Mouse (Mus musculus) G1E-ER4 (cell line): ENCODE measurements around the gene Dlx4. TPM values are rescaled to one million over a fixed set of nuclear protein-coding genes. Genes with fewer than 3 reads are reported as not detected.

ENCODE experiments used
- GATA1 ChIP-seq: IDR thresholded peaks from one replicate; pipeline ENCODE4 v1.8.0; 2012; ENCODE audit warnings: low read length, inconsistent platforms
- polyA plus RNA-seq: library from polyadenylated mRNA; stranded (reverse); fragments of >175 nt; gene quantifications from 2 replicates; pipeline ENCODE4 v1.2.3, GENCODE M21; 2012

Dlx4 gene
- polyA plus RNA-seq, 1 experiment, result not detected

DNA sequence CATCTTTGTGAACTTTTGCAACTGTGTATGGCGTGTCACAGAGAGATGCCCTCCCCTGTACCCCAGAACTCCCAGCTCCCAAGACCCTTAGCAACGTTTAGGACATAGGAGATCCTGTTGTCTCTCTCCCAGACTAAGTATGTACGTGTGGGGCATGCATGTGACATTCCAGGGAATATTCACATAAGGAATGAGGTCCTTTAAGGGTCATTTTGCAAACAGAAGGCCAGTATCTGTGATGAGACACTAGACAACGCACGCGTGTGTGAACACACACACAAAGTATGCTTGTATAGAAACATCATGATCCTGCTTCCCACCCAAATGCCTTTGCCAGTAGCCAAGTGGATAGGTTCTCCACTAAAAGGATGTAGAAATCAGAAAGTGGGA, 24.0 kb downstream of the Dlx4 start:
- TF ChIP-seq GATA1, result no peak

DNA sequence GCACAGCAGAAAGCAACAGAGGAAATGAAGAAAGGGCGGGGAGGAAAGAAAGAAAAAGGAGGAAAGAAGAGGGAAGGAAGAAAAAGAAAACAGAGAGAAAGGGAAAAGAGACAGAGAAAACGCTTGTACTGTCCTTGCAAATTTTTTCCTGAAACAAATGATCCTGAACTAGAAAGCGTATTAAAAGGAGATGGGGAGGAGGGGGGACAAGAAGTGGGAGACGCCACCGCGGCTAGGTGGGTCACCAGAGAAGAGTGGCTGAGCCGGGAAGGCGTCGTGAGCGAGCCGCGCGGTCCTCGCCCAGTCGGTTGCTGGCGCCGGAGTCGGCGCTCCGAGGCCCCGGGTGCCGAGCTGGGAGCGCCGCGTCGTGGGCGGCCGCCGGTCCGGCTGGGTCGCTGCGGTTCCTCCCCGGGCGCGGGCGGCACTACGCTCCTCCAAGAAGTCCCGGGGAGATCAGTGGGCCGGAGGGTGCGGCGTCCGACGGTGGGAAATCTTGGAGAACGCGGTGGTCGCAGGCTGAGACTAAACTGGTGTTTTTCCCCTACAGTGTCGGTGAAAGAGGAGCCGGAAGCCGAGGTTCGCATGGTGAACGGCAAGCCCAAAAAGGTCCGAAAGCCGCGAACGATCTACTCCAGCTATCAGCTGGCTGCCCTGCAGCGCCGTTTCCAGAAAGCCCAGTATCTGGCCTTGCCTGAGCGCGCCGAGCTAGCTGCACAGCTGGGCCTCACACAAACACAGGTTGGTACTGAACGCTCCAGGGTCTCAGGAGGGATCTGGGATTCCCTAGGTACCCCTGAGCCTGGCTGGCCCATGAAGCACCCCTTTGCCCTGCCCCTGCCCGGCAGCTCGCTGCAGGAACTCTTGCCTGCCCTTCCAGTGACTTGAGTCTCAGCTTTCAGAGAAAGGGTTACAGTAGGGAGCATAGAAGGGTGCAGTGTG, 24.6 kb downstream of the Dlx4 start:
- no peak for TF ChIP-seq GATA1

DNA sequence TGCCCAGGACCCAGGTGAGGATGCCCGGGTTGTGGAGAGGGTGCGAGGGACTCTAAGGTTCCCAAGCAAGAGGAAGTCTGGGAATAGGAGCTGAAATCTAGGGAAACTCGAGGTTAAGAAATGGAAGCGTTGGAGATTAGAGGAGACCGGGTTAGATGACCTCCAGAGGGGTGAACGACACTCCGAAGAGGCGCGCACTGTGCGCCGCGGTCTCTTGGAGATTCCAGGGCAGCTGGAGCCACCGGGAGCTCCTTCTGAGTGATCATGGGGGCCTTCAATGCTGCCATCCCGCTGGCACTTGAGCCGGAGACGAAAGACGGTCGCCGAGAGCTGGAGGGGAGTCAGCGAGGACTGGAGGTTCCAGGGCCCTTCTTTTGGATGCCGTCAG, 25.4 kb downstream of the Dlx4 start:
- no peak for TF ChIP-seq GATA1

DNA sequence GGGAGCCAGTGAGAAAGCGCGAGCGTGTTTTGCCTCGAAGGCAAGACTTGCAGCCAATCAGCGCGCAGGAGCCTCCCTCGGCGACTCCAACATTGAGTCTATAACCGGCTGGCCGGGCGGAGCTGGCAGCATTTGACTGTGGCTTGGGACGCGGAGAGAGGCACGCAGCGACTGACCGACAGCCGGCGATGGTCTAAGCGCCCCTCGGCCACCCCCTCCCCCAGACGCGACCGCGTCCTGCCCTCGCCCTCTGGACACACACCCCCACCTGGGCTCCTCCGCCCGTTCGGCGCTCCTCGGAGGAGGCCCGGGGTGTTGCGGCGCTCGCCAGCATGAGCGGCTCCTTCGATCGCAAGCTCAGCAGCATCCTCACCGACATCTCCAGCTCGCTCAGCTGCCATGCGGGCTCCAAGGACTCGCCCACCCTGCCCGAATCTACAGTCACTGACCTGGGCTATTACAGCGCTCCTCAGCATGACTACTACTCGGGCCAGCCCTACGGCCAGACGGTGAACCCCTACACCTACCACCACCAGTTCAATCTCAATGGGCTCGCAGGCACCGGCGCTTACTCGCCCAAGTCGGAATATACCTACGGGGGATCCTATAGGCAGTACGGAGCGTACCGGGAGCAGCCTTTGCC, 26.0 kb downstream of the Dlx4 start, which contains the start of gene Dlx3:
TSS of gene Dlx3 (plus strand) at position 130 of the 643 bp plus-strand sequence.
- no peak for TF ChIP-seq GATA1

DNA sequence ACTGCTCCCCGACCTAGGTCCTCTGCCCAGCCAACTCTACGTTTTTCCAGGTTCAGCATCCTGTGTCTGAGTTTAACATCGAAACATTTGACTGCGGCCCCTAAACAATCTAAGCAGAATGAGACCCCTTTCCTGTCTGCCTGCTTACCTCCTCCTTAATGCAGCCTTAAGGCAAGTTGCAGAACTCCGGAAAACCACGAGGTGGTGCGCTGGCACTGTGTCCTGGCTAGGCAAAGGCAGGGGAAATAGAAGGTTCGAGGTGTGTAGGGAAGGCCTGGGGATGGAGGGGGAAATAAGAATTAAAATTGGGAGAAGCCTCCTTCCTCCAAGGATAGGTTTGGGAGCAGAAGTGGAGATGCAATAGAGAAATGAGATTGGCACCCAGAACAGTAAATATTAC, 27.6 kb downstream of the Dlx4 start:
- TF ChIP-seq GATA1, result no peak

DNA sequence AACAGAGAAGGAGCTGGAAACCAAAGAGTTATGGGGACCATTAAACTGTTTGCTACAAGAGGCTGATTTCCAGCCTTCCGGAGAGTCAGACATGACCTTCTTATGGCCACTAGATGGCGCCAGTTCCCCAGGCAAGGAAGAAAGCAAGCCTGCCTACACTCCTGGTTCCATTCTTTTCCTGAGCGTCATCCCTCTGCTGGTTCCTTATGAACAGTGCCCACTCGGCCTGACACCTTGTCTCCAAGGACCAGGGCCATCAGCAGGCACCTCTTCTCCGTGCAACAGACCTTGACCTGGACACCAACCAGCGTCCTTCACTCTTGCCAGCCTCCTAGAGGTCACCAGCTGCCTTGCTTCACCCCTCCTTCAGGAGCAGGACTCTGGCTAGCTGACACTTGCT, 29.0 kb downstream of the Dlx4 start:
- TF ChIP-seq GATA1, result no peak

DNA sequence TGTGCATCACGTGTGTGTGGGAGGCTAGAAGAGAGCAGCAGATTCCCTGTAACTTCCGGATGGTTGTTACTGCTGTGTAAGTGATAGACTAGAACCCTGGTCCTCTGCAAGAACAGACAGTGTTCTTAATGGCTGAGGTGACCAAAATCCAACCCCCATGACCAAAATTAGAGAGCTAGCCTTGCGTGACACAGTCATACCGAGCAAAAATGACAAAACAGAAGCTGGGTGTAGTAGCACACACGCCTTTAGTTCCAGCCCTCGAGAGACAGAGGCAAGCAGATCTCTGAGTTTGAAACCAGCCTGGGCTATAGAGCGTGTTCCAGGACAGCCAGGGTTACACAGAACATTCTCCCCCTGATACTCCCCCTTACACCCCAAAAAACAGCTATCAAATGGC, 36.0 kb downstream of the Dlx4 start:
- no peak for TF ChIP-seq GATA1

DNA sequence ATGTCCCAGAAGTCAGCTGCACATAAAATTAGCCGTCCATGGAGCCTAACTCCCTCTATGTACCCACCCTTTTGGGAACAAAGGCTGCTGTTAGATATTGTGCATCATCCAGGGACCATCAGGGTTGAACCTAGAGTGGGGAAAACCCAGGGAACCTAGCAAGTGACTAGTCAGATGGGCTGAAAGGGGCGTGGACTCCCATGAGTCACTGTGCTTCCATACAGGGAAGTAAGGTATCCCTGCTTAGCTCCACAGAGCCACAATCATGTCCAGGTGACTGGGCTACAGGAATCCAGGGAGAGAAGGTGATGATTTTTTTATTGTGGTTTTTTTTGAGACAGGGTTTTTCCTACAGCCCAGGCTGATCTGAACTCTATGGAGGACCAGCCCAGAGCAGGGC, 37.1 kb downstream of the Dlx4 start:
- TF ChIP-seq GATA1, result no peak

DNA sequence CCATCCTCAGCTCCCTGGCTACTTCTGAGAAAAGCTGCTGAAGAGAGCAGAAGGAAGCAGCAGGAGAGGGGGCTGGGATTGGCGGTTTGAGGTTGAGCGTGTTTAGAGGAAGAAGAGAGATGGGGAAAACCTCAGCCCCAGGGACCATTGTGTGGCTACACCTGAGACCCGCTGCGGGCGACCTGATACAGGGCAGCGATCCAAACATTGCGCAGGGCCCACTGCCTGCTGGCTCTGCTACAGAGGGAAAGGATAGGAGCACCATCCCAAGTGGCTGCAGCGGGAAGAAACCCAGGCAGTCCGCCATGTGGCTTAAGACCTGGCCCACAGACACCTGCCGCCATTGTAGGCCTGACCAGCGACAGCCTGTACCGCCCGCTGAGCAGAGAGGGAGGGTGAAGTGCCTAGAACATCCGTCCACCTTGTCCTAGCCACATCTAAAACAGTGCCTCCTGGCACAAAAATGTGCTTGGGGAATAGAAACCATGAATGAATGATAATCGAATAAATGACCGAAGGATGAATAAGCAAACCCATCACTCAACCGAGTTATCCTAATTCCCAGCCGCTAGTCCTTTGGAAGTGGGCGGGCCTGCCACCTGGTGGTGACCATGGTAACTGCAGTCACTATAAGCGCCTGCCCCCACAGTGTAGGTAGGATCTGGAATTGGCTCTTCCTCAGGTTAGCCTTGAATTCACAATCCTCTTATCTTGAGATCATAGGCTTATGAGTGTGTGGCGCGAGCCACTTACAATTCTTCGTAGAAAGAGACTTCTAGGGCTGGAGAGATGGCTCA, 39.4 kb downstream of the Dlx4 start:
- no peak for TF ChIP-seq GATA1

DNA sequence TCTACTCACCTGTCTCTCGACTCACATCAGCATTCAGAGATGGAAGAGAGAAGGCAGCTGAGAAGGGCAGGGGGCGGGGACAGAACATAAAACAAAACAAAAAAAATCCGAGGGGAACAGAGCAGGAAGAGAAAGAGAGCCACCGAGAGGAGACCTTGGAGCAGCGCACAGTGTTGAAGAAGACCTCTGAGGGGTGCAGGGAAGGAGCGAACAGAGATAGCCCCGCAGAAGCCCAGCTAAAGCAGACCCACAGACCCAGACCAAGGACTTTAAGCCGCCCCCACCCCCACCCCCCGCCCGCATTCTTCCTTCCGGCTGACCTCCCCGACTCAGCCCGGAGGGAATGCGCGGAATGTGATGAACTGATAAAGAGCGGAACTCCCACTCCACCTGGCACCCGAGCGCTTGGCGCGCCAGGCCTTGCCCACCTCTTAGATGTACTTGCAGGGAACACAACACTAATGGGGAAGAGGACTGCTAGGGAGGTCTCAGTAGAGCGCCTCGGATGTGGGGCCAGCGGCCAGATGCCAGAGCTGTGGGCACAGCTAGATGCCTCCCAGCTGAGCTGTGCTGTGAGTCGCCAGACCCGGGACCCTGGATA, 40.7 kb downstream of the Dlx4 start:
- TF ChIP-seq GATA1, result no peak

DNA sequence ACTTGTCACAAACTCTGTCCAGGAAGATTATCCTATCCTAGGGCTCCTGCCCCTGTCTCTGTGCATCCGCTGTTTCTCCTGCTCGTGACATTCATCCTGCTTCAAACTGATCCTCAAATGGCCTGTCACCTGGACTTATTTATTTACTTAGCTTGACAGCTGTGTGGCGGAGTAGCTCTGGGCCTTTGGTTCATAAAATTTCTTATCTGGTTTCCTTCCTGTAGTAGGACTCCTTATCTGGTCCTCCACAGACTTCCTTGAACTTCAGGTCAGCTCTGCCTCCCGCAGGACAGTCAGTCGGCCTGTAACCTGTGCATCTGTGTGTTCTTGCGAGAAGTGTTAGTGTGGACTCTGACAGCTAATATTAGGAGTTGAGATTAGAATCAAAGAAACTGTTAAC, 41.8 kb downstream of the Dlx4 start:
- no peak for TF ChIP-seq GATA1

DNA sequence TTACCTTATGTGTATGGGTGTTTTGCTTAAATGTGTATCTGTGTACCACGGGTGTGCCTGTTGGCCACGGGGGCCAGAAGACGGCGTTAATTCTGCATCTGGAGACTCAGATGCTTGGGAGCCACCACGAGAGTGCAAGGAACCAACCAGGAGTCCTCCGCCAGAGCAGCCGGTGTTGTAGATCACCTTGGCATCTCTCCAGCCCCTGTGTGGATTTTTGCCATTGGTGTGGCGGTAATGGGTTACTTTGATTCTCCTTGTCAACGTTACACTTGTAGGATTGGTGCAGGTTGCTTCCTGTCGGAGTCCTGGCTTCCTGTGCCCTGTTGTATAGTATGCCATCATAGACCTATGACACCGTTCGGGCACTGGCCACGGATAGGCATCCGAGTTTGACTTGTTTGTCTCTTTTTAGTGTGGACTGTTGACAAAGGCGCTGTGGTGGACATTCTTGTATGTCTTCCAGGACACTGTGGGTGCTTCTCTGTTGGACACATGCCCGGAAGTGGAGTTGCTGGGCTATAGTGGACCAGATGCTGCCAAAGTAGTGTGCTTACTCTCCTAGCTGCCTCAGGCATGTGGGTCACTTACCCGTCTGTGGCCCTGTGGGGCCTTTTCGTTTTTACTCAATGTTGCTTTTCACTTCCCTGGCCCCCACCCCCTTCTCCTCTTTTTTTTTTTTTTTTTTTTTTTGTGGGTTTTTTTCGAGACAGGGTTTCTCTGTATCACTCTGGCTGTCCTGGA, 43.7 kb downstream of the Dlx4 start:
- no peak for TF ChIP-seq GATA1

DNA sequence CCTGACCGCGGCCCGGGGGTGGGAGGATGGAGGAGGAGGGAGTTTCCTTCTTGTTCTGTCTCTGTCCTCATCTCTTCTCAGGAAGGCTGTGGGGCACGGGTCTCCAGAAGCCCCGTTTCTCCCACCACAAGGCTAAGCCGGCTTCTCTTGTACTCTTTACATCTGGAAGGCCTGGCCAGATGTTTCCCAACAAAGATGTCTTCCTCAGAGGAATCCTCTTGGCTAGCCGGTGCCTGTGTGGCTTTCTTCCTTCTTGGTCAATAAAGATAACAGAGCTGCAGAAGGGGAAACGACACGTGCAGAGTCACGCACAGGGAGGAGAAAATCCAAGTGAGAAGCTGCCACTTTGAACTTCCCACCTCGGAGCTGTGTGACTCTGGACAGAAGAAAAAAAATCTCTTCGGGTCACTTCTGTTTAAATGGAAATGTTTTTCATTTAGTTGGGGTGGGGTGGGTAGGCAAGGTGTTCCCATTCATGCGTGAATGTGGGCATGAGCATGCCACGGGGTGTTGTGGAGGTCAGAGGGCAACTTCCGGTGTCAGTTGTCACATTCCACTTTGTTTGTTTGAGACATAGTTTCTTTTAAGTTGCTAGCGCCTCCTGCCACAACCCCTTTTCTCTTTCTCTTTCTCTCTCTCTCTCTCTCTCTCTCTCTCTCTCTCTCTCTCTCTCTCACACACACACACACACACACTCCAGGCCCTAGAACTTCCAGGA, 44.8 kb downstream of the Dlx4 start:
- no peak for TF ChIP-seq GATA1

DNA sequence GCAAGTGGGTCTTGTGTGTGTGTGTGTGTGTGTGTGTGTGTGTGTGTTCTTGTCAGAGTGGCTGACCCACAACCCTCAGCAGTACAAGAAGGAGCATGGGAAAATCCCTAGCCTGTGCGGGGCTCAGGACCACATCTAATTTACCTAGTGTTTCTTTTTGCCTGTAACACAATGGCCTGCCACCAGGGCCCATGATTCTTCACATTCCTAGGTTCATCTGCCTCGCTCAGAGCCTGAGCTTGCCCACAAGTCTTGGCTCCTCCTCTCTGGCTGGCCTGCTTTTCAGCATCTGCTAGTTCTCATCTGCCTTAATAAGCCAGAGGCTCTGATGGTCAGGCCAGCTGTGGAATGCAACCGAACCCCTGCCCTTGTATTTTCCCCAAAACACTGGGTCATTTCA, 45.7 kb downstream of the Dlx4 start:
- TF ChIP-seq GATA1, result no peak
